Mouse (Mus musculus) midbrain, embryonic 10.5 days (tissue): Measurements from ENCODE around the gene Gm49321. TPM values are rescaled to one million over a fixed set of nuclear protein-coding genes. Genes with fewer than 3 reads are reported as not detected.

Experiments used
- DNase-seq: peaks from one replicate; pipeline ENCODE4 v3.0.0-alpha.2; 2017; ENCODE audit warnings: low spot score
- H3K27ac ChIP-seq: fragments of 300-500 bp; sonication (generic); replicated peaks from 2 replicates; pipeline ENCODE4 v1.5.1; 2016; ENCODE audit warnings: mild to moderate bottlenecking
- H3K27me3 ChIP-seq: fragments of 300-500 bp; sonication (generic); 2 replicates; pipeline ENCODE4 v1.6.1; 2016; ENCODE audit warnings: low read depth, mild to moderate bottlenecking; ENCODE audit not compliant: poor library complexity, severe bottlenecking
- H3K36me3 ChIP-seq: fragments of 300-500 bp; sonication (generic); 2 replicates; pipeline ENCODE4 v1.6.1; 2016; ENCODE audit warnings: mild to moderate bottlenecking, moderate library complexity
- H3K4me1 ChIP-seq: fragments of 300-500 bp; sonication (generic); 2 replicates; pipeline ENCODE4 v1.6.1; 2016
- H3K4me3 ChIP-seq: fragments of 300-500 bp; sonication (generic); 2 replicates; pipeline ENCODE4 v1.5.1; 2016; ENCODE audit warnings: mild to moderate bottlenecking, moderate library complexity
- H3K9me3 ChIP-seq: fragments of 300-500 bp; sonication (generic); replicated peaks from 2 replicates; pipeline ENCODE4 v1.6.1; 2016; ENCODE audit warnings: mild to moderate bottlenecking
- WGBS: fragments of 180-500 bp; shearing (Covaris S2); methylation state at CpG from one replicate; pipeline ENCODE4 v1.1.7; 2016; 5-methylcytosine and 5-hydroxymethylcytosine counted together
- polyA plus RNA-seq: library from polyadenylated mRNA; unstranded; fragments of >200 nt; fragmentation: Nextera tagmentation; extraction: Ambion mirVana; gene quantifications from 2 replicates; pipeline ENCODE4 v1.2.1, GENCODE M21; 2016

Gene Gm49321
- polyA plus RNA-seq, 1 experiment from 2014 or later, result 16.3 TPM

GRCm38 (mm10) chr12:73989594-73989993 lies 52.1 kb downstream of the Gm49321 start:
- Histone ChIP-seq H3K4me3 (no peak overlapping the region), H3K4me1 (no peaks in the 10 kb centered on the region), H3K9me3 (no peaks in the 10 kb centered on the region), H3K36me3 (peaks cover 22% of the 10 kb centered on the region), H3K27me3 (no peaks in the 10 kb centered on the region), H3K27ac (no peak overlapping the region)
- DNase-seq, result no peak

GRCm38 (mm10) chr12:73996906-73997296 lies 59.4 kb downstream of the Gm49321 start:
- H3K36me3 ChIP-seq, result no peaks in the 10 kb centered on the region
- 62% methylated on average over 12 of the region's 12 CpGs for WGBS
- H3K27ac ChIP-seq, result peak overlapping the region; percentile 82; the same call in 1 of the 2 replicates
- DNase-seq, result no peak
- H3K4me1 ChIP-seq, result peaks cover 11% of the 10 kb centered on the region
- H3K27me3 ChIP-seq, result peaks cover 43% of the 10 kb centered on the region
- H3K9me3 ChIP-seq, result no peaks in the 10 kb centered on the region
- peak overlapping the region; percentile 69 for H3K4me3 ChIP-seq

DNA sequence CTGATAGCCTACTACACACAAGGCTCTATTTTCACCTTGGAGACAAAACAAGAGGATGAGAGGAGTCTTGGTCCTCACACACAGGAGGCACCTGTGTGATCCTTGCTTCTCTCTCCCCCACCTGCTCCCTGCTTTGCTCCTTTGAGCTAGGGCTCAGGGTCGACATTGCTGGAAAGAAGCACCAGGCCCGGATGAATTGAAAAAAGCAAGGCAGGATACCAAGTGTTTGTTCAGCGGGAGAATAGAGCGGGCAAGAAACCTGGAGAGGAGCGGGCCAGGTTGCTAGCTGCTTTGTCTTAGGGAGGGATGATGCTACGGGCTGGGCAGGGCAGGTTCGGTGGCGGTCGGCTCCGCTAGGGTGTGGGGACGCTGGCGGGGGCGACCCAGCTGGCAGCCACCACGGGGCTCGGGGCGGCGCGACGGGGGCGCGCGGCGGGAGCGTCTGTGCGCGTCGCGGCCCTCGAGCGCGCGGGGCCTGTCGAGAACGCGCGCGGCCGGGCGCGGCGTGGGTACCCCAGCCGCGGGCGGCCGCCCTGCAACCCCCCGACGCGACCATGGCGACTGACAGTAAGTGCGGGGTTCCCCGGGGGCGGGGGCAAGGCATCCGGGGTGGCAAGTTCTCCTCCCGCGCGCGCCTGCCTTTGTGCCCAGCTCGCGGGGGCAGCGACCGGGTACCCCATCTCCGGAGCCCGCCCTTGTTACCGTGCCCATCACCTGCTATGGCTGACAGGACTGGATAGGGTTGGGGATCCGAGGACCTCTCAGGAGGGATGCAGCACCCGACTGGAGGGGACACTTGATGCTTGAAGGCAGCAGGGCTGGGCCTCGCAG lies 60.1 kb downstream of the Gm49321 start, which contains the start of gene Syt16:
Gene Syt16, plus strand, starts transcription at position 365 of the 831 bp plus-strand sequence.
- peaks cover 11% of the 10 kb centered on the region for H3K4me1 ChIP-seq
- H3K27ac ChIP-seq, result peak within 1 kb of the TSS; percentile 82
- peak within 1 kb of the TSS; percentile 69 for H3K4me3 ChIP-seq
- H3K27me3 ChIP-seq, result peaks cover 43% of the 10 kb centered on the region
- peak; percentile 40 for DNase-seq
- H3K36me3 ChIP-seq, result no peaks in the 10 kb centered on the region
- no peaks in the 10 kb centered on the region for H3K9me3 ChIP-seq
- whole genome bisulfite sequencing, result 1% methylated on average over 62 of the region's 67 CpGs

- Histone ChIP-seq H3K9me3 (no peaks in the 10 kb centered on the region), H3K27ac (peak overlapping the region; percentile 82), H3K4me1 (peaks cover 11% of the 10 kb centered on the region), H3K36me3 (no peaks in the 10 kb centered on the region), H3K27me3 (peaks cover 43% of the 10 kb centered on the region), H3K4me3 (peak overlapping the region; percentile 69)
- WGBS, result 32% methylated on average over 5 of the region's 5 CpGs
- no peak for DNase-seq
Measured at GRCm38 (mm10) chr12:73998128-73998456, 60.6 kb downstream of the Gm49321 start.

GRCm38 (mm10) chr12:74002449-74002848 lies 65.0 kb downstream of the Gm49321 start:
- Histone ChIP-seq H3K27me3 (peaks cover 24% of the 10 kb centered on the region), H3K9me3 (no peaks in the 10 kb centered on the region), H3K4me1 (peaks cover 8% of the 10 kb centered on the region), H3K36me3 (no peaks in the 10 kb centered on the region), H3K4me3 (no peak overlapping the region), H3K27ac (no peak overlapping the region)
- 92% methylated on average over 9 of the region's 9 CpGs for WGBS
- DNase-seq, result no peak

GRCm38 (mm10) chr12:74009448-74009911 lies 72.0 kb downstream of the Gm49321 start:
- no peaks in the 10 kb centered on the region for H3K9me3 ChIP-seq
- peak; percentile 48 for DNase-seq
- no peaks in the 10 kb centered on the region for H3K27me3 ChIP-seq
- H3K36me3 ChIP-seq, result no peaks in the 10 kb centered on the region
- no peak overlapping the region for H3K27ac ChIP-seq
- WGBS, result 26% methylated on average over 8 of the region's 8 CpGs
- 0 out of 2 replicates have a peak, but pooled peaks cover 5% of the 10 kb centered on the region for H3K4me1 ChIP-seq
- H3K4me3 ChIP-seq, result no peak overlapping the region

DNA sequence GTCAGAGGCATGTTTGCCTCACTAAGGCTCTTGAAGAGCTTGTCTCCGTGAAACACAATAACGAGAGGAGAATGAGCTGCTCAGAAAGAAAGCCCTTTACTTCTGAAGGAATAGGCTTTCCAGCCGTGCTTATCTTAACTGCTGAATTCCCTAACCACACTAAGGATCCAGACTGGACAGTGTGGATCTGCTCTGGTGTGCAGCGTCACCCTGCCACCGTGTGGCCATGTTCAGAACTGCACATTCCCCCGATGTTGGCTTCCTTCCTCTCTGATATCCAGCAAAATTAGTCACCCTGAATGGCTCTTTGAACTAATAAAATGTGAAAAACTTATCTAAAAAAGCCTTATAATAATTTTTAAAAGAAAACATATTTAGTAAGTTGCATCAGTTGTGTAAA lies 76.3 kb downstream of the Gm49321 start:
- Histone ChIP-seq H3K4me3 (no peak overlapping the region), H3K27me3 (no peaks in the 10 kb centered on the region), H3K4me1 (0 out of 2 replicates have a peak, but pooled peaks cover 5% of the 10 kb centered on the region), H3K9me3 (no peaks in the 10 kb centered on the region), H3K36me3 (no peaks in the 10 kb centered on the region), H3K27ac (no peak overlapping the region)
- peak; percentile 78 for DNase-seq
- WGBS, result 2% methylated on average over 6 of the region's 6 CpGs

DNA sequence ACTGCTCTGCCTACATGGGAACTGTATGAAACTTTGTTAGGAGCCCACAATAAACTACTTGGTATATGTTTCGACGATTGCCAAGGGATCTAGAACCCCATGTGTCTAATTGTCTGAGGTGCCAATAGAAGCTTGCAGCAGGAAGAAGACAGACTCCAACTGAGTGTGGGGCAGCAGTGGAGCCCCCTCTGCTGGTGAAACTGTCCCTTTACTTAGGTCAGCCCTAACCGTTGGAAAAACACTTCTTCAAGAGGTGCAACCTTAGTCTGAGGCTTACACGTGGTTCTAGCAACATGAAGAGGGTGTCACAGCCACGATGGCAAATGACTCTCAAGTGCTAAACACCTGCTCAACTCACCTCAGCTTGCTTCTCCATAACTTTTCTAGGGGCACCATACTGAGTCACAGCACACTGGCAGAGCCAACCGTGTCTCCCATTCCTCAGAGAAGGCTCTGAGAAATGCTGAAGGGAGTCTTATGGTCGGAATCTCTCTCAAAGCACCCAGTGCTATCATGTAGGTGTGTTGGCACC lies 77.4 kb downstream of the Gm49321 start:
- no peaks in the 10 kb centered on the region for H3K27me3 ChIP-seq
- H3K36me3 ChIP-seq, result no peaks in the 10 kb centered on the region
- no peak for DNase-seq
- H3K4me1 ChIP-seq, result 0 out of 2 replicates have a peak, but pooled peaks cover 5% of the 10 kb centered on the region
- no peak overlapping the region for H3K4me3 ChIP-seq
- no peaks in the 10 kb centered on the region for H3K9me3 ChIP-seq
- no peak overlapping the region for H3K27ac ChIP-seq
- 64% methylated on average over 7 of the region's 7 CpGs for WGBS

GRCm38 (mm10) chr12:74015491-74015890 lies 78.0 kb downstream of the Gm49321 start:
- 0 out of 2 replicates have a peak, but pooled peaks cover 5% of the 10 kb centered on the region for H3K4me1 ChIP-seq
- H3K9me3 ChIP-seq, result no peaks in the 10 kb centered on the region
- H3K27me3 ChIP-seq, result no peaks in the 10 kb centered on the region
- no peak overlapping the region for H3K27ac ChIP-seq
- H3K4me3 ChIP-seq, result no peak overlapping the region
- WGBS, result 79% methylated on average over 5 of the region's 5 CpGs
- no peaks in the 10 kb centered on the region for H3K36me3 ChIP-seq
- DNase-seq, result no peak

Other genes with a start within 250 kb of the Gm49321 start
- 83.3 and 95.0 TPM in 2 replicates for gene Hif1a, start 36.3 kb upstream of the Gm49321 start, polyA plus RNA-seq
- gene Snapc1, start 26.8 kb downstream of the Gm49321 start, polyA plus RNA-seq, result 22.5 and 22.8 TPM in 2 replicates
- gene Syt16, start 60.0 kb downstream of the Gm49321 start, polyA plus RNA-seq, result 1.8 and 3.6 TPM in 2 replicates